Mouse (Mus musculus) lung, postnatal 0 days (tissue): ENCODE measurements around the gene Sgtb.

Source experiments
- CTCF ChIP-seq: IDR thresholded peaks from 2 replicates; pipeline ENCODE4 v1.5.1; 2016; ENCODE audit warnings: antibody characterized with exemption, mild to moderate bottlenecking
- EP300 ChIP-seq: IDR thresholded peaks from 2 replicates; pipeline ENCODE4 v1.6.1; 2016; ENCODE audit warnings: antibody characterized with exemption, mild to moderate bottlenecking, control low read depth

- TF ChIP-seq CTCF (no peak), EP300 (no peak)
Measured at GRCm38 (mm10) chr13:104065649-104066347, 43.7 kb upstream of the Sgtb start.
